Mouse (Mus musculus): ENCODE results near the gene Maged1. TPM values are rescaled to one million over a fixed set of nuclear protein-coding genes. Genes with fewer than 3 reads are reported as not detected.
"Not testable (repeated sequence)": the region's sequence is repeated elsewhere in the genome, so short reads cannot be mapped to it uniquely, and the experiment has no call there.

The Maged1 gene
- total and polyA plus RNA-seq, 3 experiments: 88.7 to 117 (median 96.1) TPM

DNA sequence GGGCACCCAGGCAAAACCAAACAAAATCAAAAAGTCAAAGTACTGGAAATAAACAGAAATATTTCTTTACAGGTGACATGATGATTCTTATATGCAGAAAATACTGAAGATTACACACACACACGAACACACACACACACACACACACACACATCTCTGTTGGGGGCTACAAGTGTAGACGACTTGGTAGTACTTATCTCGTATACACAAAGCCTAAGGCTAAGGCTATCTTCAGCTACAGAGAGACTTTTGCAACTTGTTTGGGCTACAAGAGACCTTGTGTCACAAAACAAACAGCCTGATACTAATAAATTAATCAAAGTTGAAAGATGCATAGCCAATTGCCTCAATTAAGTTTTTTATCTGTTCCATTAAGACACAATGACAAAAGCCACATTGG, 19.8 kb downstream of the Maged1 start:
- Histone ChIP-seq H3K4me1 (ENCODE audit: control insufficient read depth, insufficient read depth, low read length) (no peaks in the 10 kb centered on the region), H3K4me3 (no peak overlapping the region), H3K79me2 (replicated peaks; ENCODE audit: control insufficient read depth, insufficient read depth, low read length) (no peaks in the 10 kb centered on the region), H3K36me3 (ENCODE audit: control insufficient read depth, insufficient read depth, low read length) (no peaks in the 10 kb centered on the region), H3K27me3 (ENCODE audit: control insufficient read depth, insufficient read depth, low read length) (no peaks in the 10 kb centered on the region), H3K9ac (ENCODE audit: low read depth, low read length) (no peak overlapping the region), H3K27ac (no peak overlapping the region)
- intact Hi-C loops (cut with DNase I): no loop called here
- DNase-seq: no peak
- 66% methylated on average over 3 of the region's 3 CpGs for WGBS
- no peak for TF ChIP-seq CTCF (IDR thresholded peaks at IDR 0.05)
- TF ChIP-seq EP300 (IDR thresholded peaks at IDR 0.05; ENCODE audit: insufficient read depth, low read depth, low read length): no peak
- no peak for TF ChIP-seq POLR2A (IDR thresholded peaks at IDR 0.05; ENCODE audit: insufficient read depth, low read depth, low read length)

DNA sequence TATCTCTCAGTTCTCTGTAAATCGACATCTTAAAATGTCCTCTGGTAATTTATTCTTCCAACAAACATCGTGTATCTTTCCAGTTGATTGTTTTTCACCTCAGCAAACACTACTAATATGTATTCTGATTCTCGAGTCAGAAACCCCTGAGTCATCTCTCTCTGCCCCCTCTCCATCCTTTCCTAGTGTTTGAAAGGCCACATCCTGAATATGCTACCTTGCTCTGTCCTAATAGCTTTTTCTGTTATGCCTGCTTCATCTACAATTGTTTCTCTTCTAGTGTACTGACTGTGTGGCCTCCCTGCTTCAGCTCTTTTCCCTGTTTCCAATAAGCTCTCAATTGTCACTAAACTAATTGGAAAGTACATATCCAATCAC, 33.5 kb downstream of the Maged1 start:
- no peaks in the 10 kb centered on the region for H3K36me3 ChIP-seq (ENCODE audit: control insufficient read depth, insufficient read depth, low read length)
- intact Hi-C loops (cut with DNase I): no loop called here
- WGBS: 60% methylated on average over 3 of the region's 3 CpGs
- no peak overlapping the region for H3K27ac ChIP-seq
- no peak overlapping the region for H3K4me3 ChIP-seq
- DNase-seq: no peak
- TF ChIP-seq CTCF (IDR thresholded peaks at IDR 0.05): no peak
- no peak for TF ChIP-seq POLR2A (IDR thresholded peaks at IDR 0.05; ENCODE audit: insufficient read depth, low read depth, low read length)
- no peak for TF ChIP-seq EP300 (IDR thresholded peaks at IDR 0.05; ENCODE audit: insufficient read depth, low read depth, low read length)
- H3K4me1 ChIP-seq (ENCODE audit: control insufficient read depth, insufficient read depth, low read length): no peaks in the 10 kb centered on the region
- no peaks in the 10 kb centered on the region for H3K27me3 ChIP-seq (ENCODE audit: control insufficient read depth, insufficient read depth, low read length)
- H3K9ac ChIP-seq (ENCODE audit: low read depth, low read length): no peak overlapping the region
- no peaks in the 10 kb centered on the region for H3K79me2 ChIP-seq (replicated peaks; ENCODE audit: control insufficient read depth, insufficient read depth, low read length)

DNA sequence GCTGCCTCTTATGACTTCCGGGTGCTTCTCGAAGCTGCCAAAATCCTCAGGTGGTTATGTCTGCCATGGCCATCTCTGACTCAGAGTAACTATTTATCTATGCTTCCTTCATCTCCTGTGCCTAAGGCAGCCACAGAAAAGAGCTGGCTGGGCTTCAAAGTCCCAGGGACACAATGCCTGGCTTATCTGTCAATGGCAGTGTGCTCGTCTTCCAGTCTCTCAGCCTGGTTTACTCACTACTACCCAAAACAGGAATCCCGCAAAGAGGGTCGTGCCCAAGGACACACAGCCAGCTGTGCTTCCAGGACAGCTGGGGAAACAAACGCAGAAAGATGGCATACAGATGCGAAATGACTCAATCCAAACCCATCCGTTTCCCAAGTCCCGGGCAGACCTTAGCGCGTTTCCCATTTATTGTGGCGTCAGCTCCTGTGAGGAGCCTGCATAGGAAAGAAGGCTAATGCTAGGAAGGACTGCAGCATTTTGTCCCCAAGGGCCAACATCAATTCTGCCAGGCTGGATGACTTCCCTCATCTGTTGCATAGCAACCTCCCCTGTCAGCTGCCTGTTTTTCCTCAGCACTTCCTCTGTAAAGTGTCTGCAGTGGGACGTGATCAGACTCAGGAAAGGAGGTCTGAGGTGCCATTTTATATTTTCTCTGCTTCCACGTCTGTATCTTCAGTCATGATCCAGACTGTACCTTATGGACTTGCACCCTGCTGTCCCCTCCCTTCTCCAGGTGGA, 34.1 kb downstream of the Maged1 start:
- WGBS: 22% methylated on average over 8 of the region's 14 CpGs
- intact Hi-C loops (cut with DNase I); H3K4me1 ChIP-seq (ENCODE audit: control insufficient read depth, insufficient read depth, low read length): not testable (repeated sequence)

DNA sequence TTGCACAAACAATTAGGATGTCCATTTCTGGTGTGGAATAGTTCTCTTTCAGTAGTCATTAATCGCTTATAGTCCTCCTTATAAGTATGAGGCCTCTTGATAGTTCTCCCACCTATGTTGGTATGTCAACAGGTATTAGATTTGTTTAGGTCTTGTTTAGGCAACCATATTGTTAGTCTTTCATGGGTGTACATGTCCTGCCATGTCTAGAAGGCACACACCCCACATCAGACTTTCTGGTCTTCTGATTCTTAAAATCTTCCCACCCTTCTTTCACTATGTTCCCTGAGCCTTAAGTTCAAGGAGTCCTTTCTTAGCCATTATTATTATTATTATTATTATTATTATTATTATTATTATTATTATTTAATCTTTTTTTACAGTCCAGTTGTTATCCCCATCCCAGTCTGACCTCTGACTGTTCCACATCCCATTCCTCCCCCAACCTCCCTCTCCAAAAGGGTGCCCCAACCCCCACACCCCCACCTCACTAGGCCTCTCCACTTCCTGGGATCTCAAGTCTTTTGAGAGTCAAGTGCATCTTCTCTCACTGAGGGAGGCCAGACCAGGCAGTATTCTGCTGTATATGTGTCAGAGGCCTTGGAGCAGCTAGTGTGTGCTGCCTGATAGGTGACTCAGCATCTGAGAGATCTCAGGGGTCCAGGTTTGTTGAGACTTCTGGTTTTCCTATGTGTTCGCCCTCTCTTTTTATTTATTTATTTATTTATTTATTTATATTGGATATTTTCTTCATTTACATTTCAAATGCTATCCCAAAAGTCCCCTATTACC, 55.7 kb downstream of the Maged1 start:
- intact Hi-C loops (cut with DNase I): no loop called here
- H3K36me3 ChIP-seq (ENCODE audit: control insufficient read depth, insufficient read depth, low read length): no peaks in the 10 kb centered on the region
- H3K27me3 ChIP-seq (ENCODE audit: control insufficient read depth, insufficient read depth, low read length): no peaks in the 10 kb centered on the region
- WGBS: 82% methylated on average over 2 of the region's 2 CpGs
- no peak overlapping the region for H3K27ac ChIP-seq
- no peak for TF ChIP-seq CTCF (IDR thresholded peaks at IDR 0.05)
- TF ChIP-seq EP300 (IDR thresholded peaks at IDR 0.05; ENCODE audit: insufficient read depth, low read depth, low read length): no peak
- TF ChIP-seq POLR2A (IDR thresholded peaks at IDR 0.05; ENCODE audit: insufficient read depth, low read depth, low read length): no peak
- H3K4me3 ChIP-seq: no peak overlapping the region
- H3K9ac ChIP-seq (ENCODE audit: low read depth, low read length): no peak overlapping the region
- no peak for DNase-seq
- H3K79me2 ChIP-seq (replicated peaks; ENCODE audit: control insufficient read depth, insufficient read depth, low read length): no peaks in the 10 kb centered on the region
- H3K4me1 ChIP-seq (ENCODE audit: control insufficient read depth, insufficient read depth, low read length): no peaks in the 10 kb centered on the region

More for the DNA sequence above, 34.1 kb downstream of the Maged1 start:
- not testable (repeated sequence) for H3K79me2 ChIP-seq (replicated peaks; ENCODE audit: control insufficient read depth, insufficient read depth, low read length); H3K27ac ChIP-seq; H3K27me3 ChIP-seq (ENCODE audit: control insufficient read depth, insufficient read depth, low read length); H3K36me3 ChIP-seq (ENCODE audit: control insufficient read depth, insufficient read depth, low read length); H3K4me3 ChIP-seq; H3K9ac ChIP-seq (ENCODE audit: low read depth, low read length); DNase-seq

Other genes with a start within 250 kb of the Maged1 start
- gene Fam90a1b, start 175.4 kb downstream of the Maged1 start, total RNA-seq (2021): not detected
- gene Fam90a1b, start 175.4 kb downstream of the Maged1 start, polyA plus RNA-seq (2012; rRNA removed): not detected in 2 replicates
- gene Apoo, start 175.0 kb downstream of the Maged1 start, total RNA-seq (2021): 100 to 1,000 TPM; 183 to 262 TPM
- gene Apoo, start 175.0 kb downstream of the Maged1 start, polyA plus RNA-seq (2012; rRNA removed): 69.0 and 121 TPM in 2 replicates
- under 1 TPM; 0.29 to 0.61 TPM for gene Gspt2, start 93.9 kb upstream of the Maged1 start, total RNA-seq (2021)
- gene Gspt2, start 93.9 kb upstream of the Maged1 start, polyA plus RNA-seq (2012; rRNA removed): 0.39 and 0.47 TPM in 2 replicates
- 1 to 10 TPM; 4.5 to 5.3 TPM for gene Zxdb, start 182.4 kb upstream of the Maged1 start, total RNA-seq (2021)
- 1.6 and 3.5 TPM in 2 replicates for gene Zxdb, start 182.4 kb upstream of the Maged1 start, polyA plus RNA-seq (2012; rRNA removed)

All from heart, adult 2 months (tissue).